Mouse (Mus musculus) heart, embryonic 13.5 days (tissue): ENCODE results near the gene Gm10203. TPM values are rescaled to one million over a fixed set of nuclear protein-coding genes. Genes with fewer than 3 reads are reported as not detected.

Experiments used
- ATAC-seq: fragments of 200-750 bp; cut with Nextera tagmentation; 2 replicates; pipeline ENCODE4 v1.8.0; 2017; ENCODE audit warnings: moderate TSS enrichment; ENCODE audit not compliant: insufficient number of reproducible peaks, low FRiP score, low TSS enrichment; ENCODE audit errors: extremely low read depth
- H3K27ac ChIP-seq: fragments of 300-500 bp; sonication (generic); replicated peaks from 2 replicates; pipeline ENCODE4 v1.5.1; 2015; ENCODE audit warnings: moderate library complexity, mild to moderate bottlenecking, inconsistent platforms
- H3K27me3 ChIP-seq: fragments of 300-500 bp; sonication (generic); replicated peaks from 2 replicates; pipeline ENCODE4 v1.6.1; 2015; ENCODE audit warnings: mild to moderate bottlenecking, inconsistent platforms
- H3K36me3 ChIP-seq: fragments of 300-500 bp; sonication (generic); 2 replicates; pipeline ENCODE4 v1.6.1; 2015; ENCODE audit warnings: mild to moderate bottlenecking, inconsistent platforms
- H3K4me1 ChIP-seq: fragments of 300-500 bp; sonication (generic); 2 replicates; pipeline ENCODE4 v1.6.1; 2015; ENCODE audit warnings: inconsistent platforms
- H3K4me2 ChIP-seq: fragments of 300-500 bp; sonication (generic); 2 replicates; pipeline ENCODE4 v1.6.1; 2015; ENCODE audit warnings: inconsistent platforms, mild to moderate bottlenecking, moderate library complexity
- H3K4me3 ChIP-seq: fragments of 300-500 bp; sonication (generic); 2 replicates; pipeline ENCODE4 v1.5.1; 2015; ENCODE audit warnings: moderate library complexity, mild to moderate bottlenecking, inconsistent platforms
- H3K9ac ChIP-seq: fragments of 300-500 bp; sonication (generic); 2 replicates; pipeline ENCODE4 v1.6.1; 2015; ENCODE audit warnings: inconsistent platforms, mild to moderate bottlenecking, moderate library complexity
- H3K9me3 ChIP-seq: fragments of 300-500 bp; sonication (generic); 2 replicates; pipeline ENCODE4 v1.6.1; 2016; ENCODE audit warnings: inconsistent platforms
- WGBS: fragments of 180-500 bp; shearing (Covaris S2); methylation state at CpG from one replicate; pipeline ENCODE4 v1.1.7; 2015; ENCODE audit warnings: mixed read lengths; 5-methylcytosine and 5-hydroxymethylcytosine counted together
- polyA plus RNA-seq: library from polyadenylated mRNA; unstranded; fragments of >200 nt; fragmentation: Nextera tagmentation; extraction: Ambion mirVana; gene quantifications from 2 replicates; pipeline ENCODE4 v1.2.1, GENCODE M21; 2015

Gm10203 gene
- polyA plus RNA-seq, 1 experiment from 2014 or later = not detected

GRCm38 (mm10) chr6:149103451-149103850 is 26.5 kb upstream of the Gm10203 start:
- no peaks in the 10 kb centered on the region for H3K9me3 ChIP-seq
- H3K27me3 ChIP-seq = no peaks in the 10 kb centered on the region; the same call in 1 of the 2 replicates
- no peak overlapping the region for H3K9ac ChIP-seq
- no peak overlapping the region for H3K27ac ChIP-seq
- no peak overlapping the region for H3K4me3 ChIP-seq
- no peak overlapping the region for H3K4me2 ChIP-seq
- H3K36me3 ChIP-seq = no peaks in the 10 kb centered on the region
- H3K4me1 ChIP-seq = peaks cover 8% of the 10 kb centered on the region
- no peak for ATAC-seq
- 71% methylated on average over 1 of the region's 1 CpGs for WGBS

DNA sequence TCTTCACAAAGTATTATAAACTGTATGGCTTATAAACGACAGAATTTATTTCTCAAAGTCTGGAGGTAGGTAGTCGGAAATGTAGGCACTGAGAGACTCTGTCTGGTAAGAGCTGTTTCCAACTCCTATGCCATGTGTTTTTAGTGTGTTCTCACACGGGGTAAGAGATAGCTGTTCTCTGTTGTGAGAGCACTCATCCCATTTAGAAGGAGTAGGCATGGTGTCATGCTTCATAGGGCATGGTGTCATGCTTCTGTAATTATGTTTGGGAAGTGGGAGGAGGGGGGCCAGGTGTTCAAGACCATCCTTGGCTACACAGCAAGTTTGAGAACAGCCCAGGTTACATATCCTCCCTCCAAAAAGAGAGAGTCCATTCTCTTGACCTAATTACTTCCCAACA is 22.4 kb upstream of the Gm10203 start:
- ATAC-seq = no peak
- H3K9ac ChIP-seq = no peak overlapping the region
- no peak overlapping the region for H3K4me2 ChIP-seq

DNA sequence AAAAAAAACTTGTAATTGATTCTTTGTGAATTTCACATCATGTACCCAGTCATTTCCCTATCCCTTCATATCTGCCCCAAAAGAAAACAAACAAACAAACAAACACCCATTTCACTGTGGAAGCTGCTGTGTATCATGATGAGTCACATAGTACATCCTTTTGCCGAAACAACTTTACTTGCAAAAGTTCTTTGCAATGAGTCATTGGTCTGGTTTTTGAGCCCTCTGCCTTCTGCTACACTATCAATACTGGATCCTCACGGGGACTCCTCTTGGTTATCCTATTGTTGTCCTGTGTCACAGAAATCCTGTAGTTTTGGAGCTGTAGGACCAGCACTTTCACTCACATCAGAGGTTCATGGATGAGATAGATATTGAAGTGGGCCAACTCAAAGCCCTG is 21.1 kb upstream of the Gm10203 start:
- Histone ChIP-seq H3K4me3 (no peak overlapping the region), H3K4me1 (no peaks in the 10 kb centered on the region), H3K27ac (no peak overlapping the region), H3K9ac (no peak overlapping the region), H3K27me3 (no peaks in the 10 kb centered on the region), H3K36me3 (no peaks in the 10 kb centered on the region), H3K9me3 (no peaks in the 10 kb centered on the region), H3K4me2 (no peak overlapping the region)
- no peak for ATAC-seq
- WGBS = 54% methylated on average over 2 of the region's 2 CpGs

More for the DNA sequence above, 22.4 kb upstream of the Gm10203 start:
- H3K27ac ChIP-seq = no peak overlapping the region
- no peak overlapping the region for H3K4me3 ChIP-seq
- 62% methylated on average over 3 of the region's 3 CpGs for WGBS
- H3K27me3 ChIP-seq = no peaks in the 10 kb centered on the region
- H3K36me3 ChIP-seq = no peaks in the 10 kb centered on the region
- no peaks in the 10 kb centered on the region for H3K9me3 ChIP-seq
- no peaks in the 10 kb centered on the region for H3K4me1 ChIP-seq

DNA sequence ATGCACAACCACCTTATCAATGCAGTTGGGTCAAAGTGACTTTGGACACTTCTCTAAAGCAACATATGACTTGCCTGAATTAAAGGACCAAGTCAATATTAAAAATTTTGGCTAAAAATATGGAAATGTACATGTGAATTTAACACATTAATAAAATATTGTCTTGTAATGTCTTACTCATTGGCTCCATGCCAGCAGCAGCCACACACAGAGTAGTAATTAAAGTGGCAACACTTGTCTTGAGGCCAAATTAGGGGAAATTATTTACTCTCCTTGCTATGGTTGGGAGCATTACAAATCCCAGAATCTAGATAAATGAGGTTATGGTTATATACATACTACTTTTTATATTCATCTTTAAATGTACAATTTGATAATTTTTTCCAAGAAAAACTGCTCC is 13.0 kb upstream of the Gm10203 start:
- Histone ChIP-seq H3K9ac (no peak overlapping the region), H3K27me3 (no peaks in the 10 kb centered on the region), H3K4me1 (peaks cover 7% of the 10 kb centered on the region), H3K9me3 (no peaks in the 10 kb centered on the region), H3K4me2 (no peak overlapping the region), H3K4me3 (no peak overlapping the region), H3K27ac (no peak overlapping the region), H3K36me3 (no peaks in the 10 kb centered on the region)
- no peak for ATAC-seq

DNA sequence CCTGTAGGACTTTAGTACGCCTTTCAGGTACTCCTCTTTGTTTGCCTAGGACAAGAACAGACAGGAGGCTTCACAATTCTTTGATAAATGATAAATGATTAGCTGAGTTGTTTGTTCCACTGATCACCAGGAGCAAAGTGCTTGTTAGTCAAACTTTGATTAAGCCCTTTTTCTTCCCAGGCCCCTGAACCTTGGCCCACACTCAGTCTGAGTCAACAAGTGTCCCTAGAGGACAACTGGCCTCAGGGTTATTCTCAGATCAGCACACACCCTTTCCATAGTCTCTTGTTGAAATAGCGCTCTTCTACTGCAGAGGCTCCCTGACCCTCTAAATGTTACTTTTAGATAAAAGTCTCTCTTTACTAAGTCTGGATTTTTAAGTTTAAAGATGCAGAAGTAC is 11.0 kb upstream of the Gm10203 start:
- Histone ChIP-seq H3K9ac (no peak overlapping the region), H3K27ac (no peak overlapping the region), H3K4me2 (no peak overlapping the region), H3K4me1 (peaks cover 7% of the 10 kb centered on the region), H3K4me3 (no peak overlapping the region), H3K9me3 (no peaks in the 10 kb centered on the region), H3K27me3 (no peaks in the 10 kb centered on the region), H3K36me3 (no peaks in the 10 kb centered on the region)
- WGBS = 46% methylated on average over 2 of the region's 2 CpGs
- ATAC-seq = no peak

DNA sequence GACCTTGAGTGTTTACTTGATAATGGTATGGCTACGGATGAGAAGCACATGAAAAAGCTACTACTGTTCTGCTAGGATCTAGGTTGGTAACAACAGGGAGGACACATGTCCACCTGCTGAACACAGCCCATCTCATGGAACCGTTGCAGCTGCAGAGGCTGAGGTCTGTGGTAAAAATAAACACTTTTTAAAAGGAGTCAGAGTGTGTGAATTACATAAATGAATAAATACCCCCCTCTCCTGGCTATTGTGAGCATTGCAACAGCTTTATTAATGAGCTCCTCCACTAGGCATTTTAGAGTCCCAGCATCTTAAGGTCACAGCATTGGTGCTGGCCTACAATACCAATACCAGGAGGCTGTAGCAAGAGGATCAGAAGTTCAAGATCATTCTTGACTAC is 10.1 kb upstream of the Gm10203 start:
- Histone ChIP-seq H3K4me2 (no peak overlapping the region), H3K36me3 (no peaks in the 10 kb centered on the region), H3K9me3 (no peaks in the 10 kb centered on the region), H3K4me1 (peaks cover 7% of the 10 kb centered on the region), H3K27me3 (no peaks in the 10 kb centered on the region), H3K4me3 (no peak overlapping the region), H3K9ac (no peak overlapping the region), H3K27ac (no peak overlapping the region)
- 44% methylated on average over 2 of the region's 2 CpGs for WGBS
- ATAC-seq = no peak

- H3K27me3 ChIP-seq = no peaks in the 10 kb centered on the region
- WGBS = 84% methylated on average over 3 of the region's 3 CpGs
- H3K4me1 ChIP-seq = peaks cover 7% of the 10 kb centered on the region
- H3K36me3 ChIP-seq = no peaks in the 10 kb centered on the region
- H3K4me2 ChIP-seq = no peak overlapping the region
- no peak overlapping the region for H3K9ac ChIP-seq
- no peak for ATAC-seq
- H3K27ac ChIP-seq = no peak overlapping the region
- H3K9me3 ChIP-seq = no peaks in the 10 kb centered on the region
- no peak overlapping the region for H3K4me3 ChIP-seq
Measured at GRCm38 (mm10) chr6:149123042-149123441, 6.9 kb upstream of the Gm10203 start.

- no peak overlapping the region for H3K4me3 ChIP-seq
- H3K9me3 ChIP-seq = no peaks in the 10 kb centered on the region
- H3K27ac ChIP-seq = no peak overlapping the region
- 61% methylated on average over 4 of the region's 4 CpGs for WGBS
- no peaks in the 10 kb centered on the region for H3K4me1 ChIP-seq
- no peak overlapping the region for H3K9ac ChIP-seq
- H3K27me3 ChIP-seq = no peaks in the 10 kb centered on the region
- no peaks in the 10 kb centered on the region for H3K36me3 ChIP-seq
- no peak for ATAC-seq
- no peak overlapping the region for H3K4me2 ChIP-seq
Measured at GRCm38 (mm10) chr6:149126675-149127074, 3.3 kb upstream of the Gm10203 start.

DNA sequence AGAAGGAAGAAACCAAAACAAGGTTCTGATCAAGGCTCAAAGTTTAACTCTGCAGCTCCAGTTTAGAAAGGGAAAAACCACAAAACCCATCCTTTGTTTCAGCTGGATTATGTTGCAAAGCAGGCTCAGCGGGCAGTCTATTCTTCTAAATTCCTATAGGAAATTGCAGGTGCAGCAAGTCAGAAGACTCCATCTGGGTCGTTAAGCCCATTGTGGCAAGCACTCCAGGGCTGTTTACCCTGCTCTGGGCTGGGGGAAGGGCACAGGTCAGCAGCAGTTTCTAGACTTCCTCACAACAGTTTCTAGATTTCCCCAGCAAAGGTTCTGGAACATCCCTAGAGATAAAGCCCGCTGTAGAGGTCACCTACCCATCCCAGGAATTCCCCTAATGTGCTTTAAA is 1.1 kb downstream of the Gm10203 start:
- H3K27me3 ChIP-seq = no peaks in the 10 kb centered on the region
- no peaks in the 10 kb centered on the region for H3K36me3 ChIP-seq
- H3K4me2 ChIP-seq = no peak overlapping the region
- no peak overlapping the region for H3K9ac ChIP-seq
- H3K9me3 ChIP-seq = no peaks in the 10 kb centered on the region
- WGBS = 32% methylated on average over 3 of the region's 3 CpGs
- H3K27ac ChIP-seq = no peak overlapping the region
- no peak overlapping the region for H3K4me3 ChIP-seq
- no peak for ATAC-seq
- peaks cover 25% of the 10 kb centered on the region for H3K4me1 ChIP-seq

- ATAC-seq = no peak
- H3K4me3 ChIP-seq = no peak overlapping the region
Measured at GRCm38 (mm10) chr6:149132311-149133077, 2.5 kb downstream of the Gm10203 start.

GRCm38 (mm10) chr6:149134391-149135150 is 4.6 kb downstream of the Gm10203 start:
- peak overlapping the region; percentile 62 for H3K27ac ChIP-seq
- H3K36me3 ChIP-seq = no peaks in the 10 kb centered on the region
- no peak for ATAC-seq
- H3K4me3 ChIP-seq = no peak overlapping the region
- no peak overlapping the region for H3K9ac ChIP-seq
- no peaks in the 10 kb centered on the region for H3K27me3 ChIP-seq
- peak overlapping the region; percentile 16; the same call in 1 of the 2 replicates for H3K4me2 ChIP-seq
- H3K4me1 ChIP-seq = peaks cover 25% of the 10 kb centered on the region
- H3K9me3 ChIP-seq = no peaks in the 10 kb centered on the region
- WGBS = 12% methylated on average over 5 of the region's 5 CpGs

More at GRCm38 (mm10) chr6:149132311-149133077, 2.5 kb downstream of the Gm10203 start:
- H3K4me1 ChIP-seq = peaks cover 25% of the 10 kb centered on the region
- no peaks in the 10 kb centered on the region for H3K36me3 ChIP-seq
- no peak overlapping the region for H3K9ac ChIP-seq
- no peaks in the 10 kb centered on the region for H3K9me3 ChIP-seq
- no peak overlapping the region for H3K27ac ChIP-seq
- 34% methylated on average over 5 of the region's 5 CpGs for WGBS
- H3K4me2 ChIP-seq = no peak overlapping the region
- no peaks in the 10 kb centered on the region for H3K27me3 ChIP-seq
